Mouse (Mus musculus) heart, postnatal 14 days (tissue): ENCODE measurements around the gene Hs1bp3. TPM values are rescaled to one million over a fixed set of nuclear protein-coding genes. Genes with fewer than 3 reads are reported as not detected.
A peak's percentile ranks its signal among the peaks of the same experiment; 100 is the strongest.

Source experiments
- DNase-seq, 2 experiments: peaks; one replicate each; pipeline ENCODE4 v3.0.0; 2021 to 2022
- intact Hi-C: fragments of 180-260 bp; cut with DNase I; formaldehyde crosslinking; loops from one replicate; pipeline ENCODE4 v1.15.1; 2025
- total RNA-seq, 2 experiments: library from RNA; stranded (reverse); gene quantifications; 2 replicates each; pipeline ENCODE4 v1.2.3; 2021

Gene Hs1bp3
- total RNA-seq, 2 experiments from 2014 or later = 11.9 to 12.9 TPM

DNA sequence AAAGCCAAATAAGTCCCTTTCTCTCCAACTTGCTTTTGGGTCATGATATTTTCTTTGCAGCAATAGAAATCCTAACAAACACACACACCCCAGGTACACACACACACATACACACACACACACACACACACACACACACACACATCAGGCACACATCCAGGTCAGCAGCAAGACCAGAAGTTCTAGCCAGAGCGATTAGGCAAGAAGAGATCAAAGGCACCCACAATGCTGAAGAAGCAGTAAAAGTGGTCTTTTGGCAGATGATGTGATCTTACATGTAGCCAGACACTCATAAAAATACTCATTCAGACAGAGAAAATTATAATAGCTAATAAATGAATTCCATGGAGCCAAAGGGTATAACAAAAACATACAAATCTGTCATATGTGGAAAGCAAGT lies 41.0 kb downstream of the Hs1bp3 start:
- no peak for DNase-seq
- intact Hi-C loops = loop anchor here (5.0 kb wide), 1 partner anchor 33 kb away; no protein-coding TSS in a partner anchor

DNA sequence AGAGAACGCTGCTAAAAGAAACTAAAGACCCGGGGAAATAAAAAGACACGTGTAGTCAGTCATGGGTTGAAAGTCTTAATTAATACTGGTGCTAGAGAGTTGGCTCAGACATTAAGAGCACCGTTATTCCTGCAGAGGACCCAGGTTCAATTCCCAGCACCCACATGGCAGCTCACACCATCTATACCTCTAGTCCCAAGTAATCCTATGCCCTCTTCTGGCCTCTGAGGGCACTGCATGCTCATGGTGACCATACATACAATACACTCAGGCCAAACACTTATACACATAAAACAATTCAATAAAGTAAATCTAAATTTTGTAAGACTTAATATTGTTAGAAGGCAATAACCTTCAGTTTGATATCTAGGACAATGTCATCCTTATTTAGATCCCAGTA lies 41.8 kb downstream of the Hs1bp3 start:
- no peak for DNase-seq
- intact Hi-C loops = loop anchor here (5.0 kb wide), 1 partner anchor 87 kb away; no protein-coding TSS in a partner anchor

DNA sequence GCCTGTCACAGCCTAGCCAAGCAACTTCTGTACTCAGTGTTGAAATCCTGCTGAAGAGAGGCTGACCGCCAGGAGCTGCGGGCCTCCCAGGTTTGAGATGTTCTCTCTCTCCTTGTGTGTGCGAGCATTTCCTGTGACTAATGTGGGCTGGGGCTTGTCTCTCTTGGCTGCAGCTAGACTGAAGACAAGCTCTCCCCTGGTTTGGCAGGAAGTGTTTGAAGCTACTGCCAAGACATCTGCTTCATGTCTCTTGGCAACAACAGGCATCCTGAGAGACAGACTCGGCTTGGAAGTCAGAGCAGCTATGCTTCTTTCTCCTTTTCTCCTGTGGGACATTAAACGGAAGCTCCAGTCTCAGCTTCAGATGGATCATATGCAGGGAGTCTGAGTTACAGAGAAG lies 44.2 kb downstream of the Hs1bp3 start:
- intact Hi-C loops = loop anchor here (5.0 kb wide), 1 partner anchor 85 kb away; no protein-coding TSS in a partner anchor
- peak; percentile 80 to 81 for DNase-seq

DNA sequence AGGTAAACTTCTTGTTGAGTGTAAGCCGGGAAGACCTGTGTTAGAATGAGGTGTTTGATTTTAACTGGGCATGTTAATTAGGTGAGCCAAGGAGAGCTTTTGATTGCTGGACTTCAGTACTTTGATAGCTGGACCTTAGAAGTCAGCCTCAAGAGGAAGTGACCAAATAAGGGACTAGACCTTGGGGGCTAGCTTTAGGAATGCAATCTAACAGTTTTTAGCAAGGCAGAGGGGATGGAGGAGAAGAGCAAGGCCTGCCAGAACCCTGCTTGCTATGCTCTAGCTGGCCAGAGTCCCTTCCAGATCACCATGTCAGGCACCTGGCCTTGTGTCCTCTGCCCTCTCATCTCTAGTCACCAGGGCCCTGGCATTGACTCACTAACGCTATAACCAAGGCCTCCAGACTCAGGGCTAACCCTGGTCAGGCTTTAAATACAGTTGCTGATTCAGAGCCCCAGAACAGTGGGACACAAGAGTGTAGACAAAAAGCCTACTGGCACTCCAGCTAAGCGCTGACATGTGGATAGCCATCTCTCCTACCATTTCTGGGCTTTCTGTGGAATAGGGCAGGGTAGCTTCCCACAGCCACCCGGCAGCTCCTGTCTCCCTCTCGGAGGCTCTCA lies 45.2 kb downstream of the Hs1bp3 start:
- intact Hi-C loops = loop anchor here (5.0 kb wide), 1 partner anchor 84 kb away; no protein-coding TSS in a partner anchor

DNA sequence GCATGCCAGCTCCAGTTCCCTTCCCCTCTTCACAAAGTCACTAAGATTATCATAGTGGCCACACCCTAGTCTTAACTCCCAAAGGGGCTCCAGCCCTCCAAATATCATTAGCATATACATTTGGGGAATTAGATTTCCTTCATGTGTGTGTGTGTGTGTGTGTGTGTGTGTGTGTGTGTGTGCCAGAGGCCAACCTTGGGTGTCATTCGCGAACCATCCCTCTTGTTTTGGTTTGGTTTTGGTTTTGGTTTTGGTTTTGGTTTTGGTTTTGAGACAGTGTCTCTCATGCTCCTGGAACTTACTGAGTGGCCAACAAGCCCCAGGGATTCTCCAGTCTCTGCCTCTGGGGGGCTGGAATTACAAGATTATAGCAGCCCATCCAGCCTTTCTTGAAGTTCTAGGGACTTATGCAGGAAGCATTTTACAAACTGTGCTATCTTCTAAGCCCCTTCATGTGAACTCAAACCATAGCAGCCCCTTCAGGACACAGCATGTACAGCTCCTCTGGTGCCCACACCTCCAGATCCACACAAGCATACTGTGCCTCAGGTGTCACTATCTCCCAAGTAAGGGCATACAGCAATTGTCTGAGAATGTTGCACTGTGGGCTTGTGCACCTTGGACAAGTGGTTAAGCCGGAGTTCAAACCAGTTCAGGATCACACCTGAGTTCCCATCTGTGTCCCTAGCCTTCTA lies 46.3 kb downstream of the Hs1bp3 start:
- intact Hi-C loops = loop anchor here (2.0 to 5.0 kb wide), 2 partner anchors 15 to 83 kb away; no protein-coding TSS in a partner anchor
- DNase-seq = no peak

More for the DNA sequence above, 45.2 kb downstream of the Hs1bp3 start:
- no peak for DNase-seq

DNA sequence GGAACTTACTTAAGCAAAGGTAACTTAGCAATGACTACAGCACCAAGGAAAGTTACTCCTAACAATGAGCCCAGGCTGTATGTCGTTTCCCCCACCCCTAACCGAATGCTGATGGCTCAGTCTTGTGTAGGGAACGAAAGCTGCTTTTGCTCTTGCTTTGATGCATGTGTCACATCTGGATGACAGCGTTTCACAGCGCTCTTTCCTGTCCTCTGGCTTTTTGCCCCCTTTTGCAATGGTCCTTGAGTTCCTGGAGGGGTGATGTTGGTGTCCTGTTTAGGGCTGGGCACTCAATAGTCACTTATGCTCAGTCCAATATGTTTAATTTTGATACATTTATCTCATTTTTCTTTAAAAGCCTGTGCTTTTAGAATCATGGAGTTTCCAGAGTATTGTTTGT lies 48.6 kb downstream of the Hs1bp3 start:
- intact Hi-C loops = loop anchor here (2.0 kb wide), 1 partner anchor 13 kb away; no protein-coding TSS in a partner anchor
- no peak for DNase-seq

DNA sequence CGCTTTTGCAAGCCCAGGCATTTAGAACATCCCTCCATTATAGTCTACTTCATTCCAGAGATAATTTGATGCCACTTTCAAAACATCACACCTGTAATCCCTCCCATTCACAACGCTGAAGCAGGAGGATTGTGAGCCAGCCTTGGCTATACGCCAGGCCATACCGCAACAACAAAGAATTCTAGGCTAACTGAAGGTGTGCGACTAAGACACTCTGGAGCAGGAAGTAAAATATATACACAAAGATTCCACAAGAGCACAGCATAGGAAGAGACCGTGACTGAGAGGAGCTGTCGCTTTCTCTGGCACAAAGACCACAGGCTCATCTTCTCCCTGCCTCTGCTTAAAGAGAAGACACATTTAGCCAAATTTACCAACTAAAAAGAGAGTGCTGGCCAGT lies 49.2 kb downstream of the Hs1bp3 start:
- DNase-seq = no peak

DNA sequence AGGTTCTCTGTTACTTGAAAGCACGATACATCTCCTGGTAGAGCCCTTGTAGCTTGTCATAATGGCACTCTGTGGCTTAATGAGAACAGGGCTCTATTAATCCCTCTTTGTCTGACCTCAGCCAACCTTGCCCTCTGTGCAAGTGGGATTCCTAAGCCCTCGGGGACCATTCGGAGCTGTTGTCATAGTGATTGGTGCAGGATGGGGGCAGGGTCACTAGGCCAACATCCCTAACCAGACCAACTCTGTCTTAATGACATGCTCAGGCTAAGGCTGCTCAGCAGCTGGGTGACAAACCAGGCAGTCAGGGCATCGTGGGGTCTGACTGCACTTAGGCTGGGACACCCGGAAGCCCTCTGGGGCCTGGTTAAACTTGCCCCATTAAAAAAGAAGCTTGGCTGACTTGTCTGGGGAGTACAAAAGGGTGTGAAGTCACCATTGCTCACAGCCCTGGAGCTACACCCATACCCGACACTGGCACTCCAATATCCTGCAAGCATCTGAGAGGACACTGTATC lies 51.1 kb downstream of the Hs1bp3 start:
- no peak for DNase-seq
- intact Hi-C loops = no loop called here

More for the DNA sequence above, 49.2 kb downstream of the Hs1bp3 start:
- intact Hi-C loops = no loop called here

DNA sequence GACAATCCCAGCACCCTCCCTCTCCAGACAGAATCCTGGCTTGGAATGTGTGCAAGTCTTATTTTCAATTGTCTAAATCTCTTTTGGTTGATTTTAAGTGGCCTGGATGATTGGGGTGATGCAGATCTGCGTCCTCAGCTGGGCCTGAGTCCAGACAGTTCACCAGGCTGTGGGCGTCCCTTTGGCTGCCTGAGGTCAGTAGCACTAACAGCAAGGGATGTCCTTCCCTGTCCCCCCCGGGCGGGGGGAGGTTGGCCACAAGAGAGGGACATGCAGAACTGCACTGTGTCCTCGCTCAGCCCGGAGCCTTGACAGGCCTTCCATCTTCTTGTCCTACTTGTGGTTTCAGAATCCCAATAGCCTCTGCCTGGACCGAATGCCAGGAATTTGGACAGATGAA lies 52.1 kb downstream of the Hs1bp3 start:
- DNase-seq = no peak
- intact Hi-C loops = no loop called here

DNA sequence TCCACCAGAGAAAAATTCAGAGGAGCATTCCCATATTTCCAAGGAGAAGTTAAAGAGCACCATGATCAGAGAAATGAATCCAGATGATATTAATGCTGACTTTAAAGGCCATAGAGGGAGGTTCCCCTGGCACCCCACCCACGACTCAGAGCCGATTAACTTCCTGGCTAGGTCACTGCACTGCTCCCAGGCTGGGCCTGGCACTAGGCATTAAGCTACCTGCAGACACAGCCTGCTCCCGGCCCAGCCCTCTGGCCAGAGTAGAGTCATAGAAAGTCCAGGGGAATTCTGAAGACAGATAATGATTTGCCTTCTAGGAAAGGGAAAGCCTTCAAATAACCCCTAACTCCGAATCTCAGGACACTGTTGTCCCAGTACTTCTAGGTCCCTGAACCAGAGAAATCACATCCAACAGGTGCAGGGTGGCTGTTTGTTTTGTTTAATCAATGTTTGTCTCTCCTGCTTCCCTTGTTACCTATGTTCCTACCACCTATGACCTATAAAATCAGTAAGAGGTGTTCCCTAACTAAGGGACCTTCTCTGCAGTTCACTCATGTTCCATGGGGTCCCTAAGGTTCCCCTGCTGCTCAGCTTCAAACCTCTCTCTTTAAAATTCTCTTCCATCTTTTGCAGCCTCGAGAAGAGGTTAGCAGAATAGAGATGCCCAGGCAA lies 52.8 kb downstream of the Hs1bp3 start:
- intact Hi-C loops = no loop called here
- no peak for DNase-seq

DNA sequence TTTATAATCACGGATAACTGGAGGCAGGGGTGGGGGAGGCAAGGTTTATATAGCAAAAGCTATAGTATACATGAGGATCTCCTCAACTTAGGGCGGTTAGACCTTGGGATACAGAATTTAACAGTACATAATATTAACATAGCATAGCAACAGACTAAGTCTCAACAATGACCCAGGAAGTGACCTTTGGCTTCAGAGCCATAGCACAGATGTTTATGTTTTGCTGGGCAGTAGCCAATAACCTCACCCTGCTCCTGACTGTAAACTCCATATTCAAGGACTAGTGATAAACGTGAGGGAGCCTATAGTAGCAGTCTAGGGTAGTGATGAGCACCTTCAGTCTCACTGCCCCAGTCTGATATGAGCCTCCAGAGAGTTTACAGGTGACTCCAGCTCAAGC lies 53.5 kb downstream of the Hs1bp3 start:
- DNase-seq = no peak
- intact Hi-C loops = no loop called here

DNA sequence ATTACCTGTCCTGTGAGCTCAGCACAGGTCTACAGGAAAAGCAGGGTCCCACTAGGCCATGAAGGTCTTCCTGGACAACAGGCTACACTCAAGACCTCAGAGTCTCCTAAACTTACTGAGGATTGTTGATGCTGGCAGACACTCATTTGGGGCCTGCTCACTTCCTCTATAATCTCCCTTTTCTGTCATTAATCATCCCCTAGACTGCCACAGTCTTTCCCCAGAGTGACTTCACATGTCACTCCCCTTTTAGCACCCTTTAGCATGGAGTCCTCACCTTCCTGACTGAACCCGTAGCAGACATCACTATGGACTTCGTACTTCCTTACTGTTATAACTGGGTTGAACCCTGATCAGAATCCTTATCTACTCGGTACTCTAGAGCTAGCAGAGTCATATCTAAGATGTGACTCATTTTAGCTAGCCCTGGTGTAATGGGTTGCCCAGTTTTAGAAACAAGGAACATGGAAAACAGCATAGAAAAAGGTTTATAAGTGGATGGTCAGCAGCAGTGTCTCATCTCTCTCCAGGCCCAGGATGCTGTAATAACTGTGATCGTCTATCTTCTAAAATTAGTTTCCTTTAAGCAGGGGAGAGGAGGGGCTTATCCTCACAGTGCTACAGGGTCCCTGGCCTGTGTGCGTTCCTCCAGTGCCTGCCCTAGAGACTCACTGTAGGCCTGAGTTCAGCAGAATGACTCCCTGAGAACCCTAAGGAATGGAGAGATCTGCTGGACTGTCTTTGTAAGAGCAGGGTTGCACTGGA lies 58.7 kb downstream of the Hs1bp3 start:
- intact Hi-C loops = no loop called here
- no peak for DNase-seq

DNA sequence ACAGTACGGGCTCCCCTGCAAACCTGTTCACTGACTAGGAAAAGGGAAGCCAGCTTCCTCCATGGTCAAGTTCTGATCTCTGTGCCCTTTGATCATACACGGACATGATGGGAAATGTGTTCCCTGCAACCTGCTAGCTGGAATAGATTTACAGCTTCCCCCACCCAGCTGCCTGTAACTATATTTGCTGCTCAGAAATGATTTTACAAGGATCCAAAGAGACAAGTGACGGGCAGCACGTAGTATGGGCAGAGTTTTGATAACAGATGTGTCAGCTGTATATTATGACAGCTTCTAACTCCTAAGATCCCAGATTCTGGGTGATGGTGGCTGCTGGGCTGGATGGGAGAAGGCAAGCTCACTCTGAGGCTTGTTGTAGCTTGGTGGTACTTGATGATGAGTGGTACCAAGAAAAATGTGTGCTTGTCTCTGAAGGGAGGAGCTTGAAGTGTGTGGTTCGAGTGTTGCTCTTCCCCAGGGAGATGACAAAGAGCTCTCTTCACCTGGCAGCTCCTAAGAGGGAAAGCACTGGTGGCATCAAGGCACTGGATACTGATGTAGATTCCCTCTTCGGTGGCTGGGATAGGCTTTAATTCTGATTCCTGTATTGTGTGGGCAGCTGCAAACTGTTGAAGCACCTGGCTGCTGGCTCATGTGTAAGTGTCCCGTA lies 59.4 kb downstream of the Hs1bp3 start:
- DNase-seq = no peak
- intact Hi-C loops = no loop called here

DNA sequence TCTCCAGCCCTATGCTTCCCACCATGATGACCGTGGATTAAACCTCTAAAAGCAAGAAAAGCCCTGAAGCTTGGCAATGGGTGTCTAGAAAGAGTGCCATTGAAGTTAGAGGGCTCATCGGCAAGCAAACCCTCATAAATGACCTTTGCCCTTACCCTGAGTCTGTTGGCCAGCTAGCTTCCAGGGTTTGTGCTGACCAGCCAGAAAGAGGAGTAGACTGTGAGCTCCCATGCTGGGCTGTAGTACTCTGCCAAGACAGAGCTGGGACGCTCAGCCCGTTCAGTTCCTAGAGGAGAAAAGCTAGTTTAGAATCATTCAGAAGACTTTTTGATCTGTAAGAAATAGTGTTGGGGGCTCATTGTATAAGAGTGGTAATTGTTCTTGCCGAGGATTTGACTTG lies 60.5 kb downstream of the Hs1bp3 start:
- intact Hi-C loops = loop anchor here (2.0 kb wide), 1 partner anchor 13 kb away; no protein-coding TSS in a partner anchor
- DNase-seq = no peak

DNA sequence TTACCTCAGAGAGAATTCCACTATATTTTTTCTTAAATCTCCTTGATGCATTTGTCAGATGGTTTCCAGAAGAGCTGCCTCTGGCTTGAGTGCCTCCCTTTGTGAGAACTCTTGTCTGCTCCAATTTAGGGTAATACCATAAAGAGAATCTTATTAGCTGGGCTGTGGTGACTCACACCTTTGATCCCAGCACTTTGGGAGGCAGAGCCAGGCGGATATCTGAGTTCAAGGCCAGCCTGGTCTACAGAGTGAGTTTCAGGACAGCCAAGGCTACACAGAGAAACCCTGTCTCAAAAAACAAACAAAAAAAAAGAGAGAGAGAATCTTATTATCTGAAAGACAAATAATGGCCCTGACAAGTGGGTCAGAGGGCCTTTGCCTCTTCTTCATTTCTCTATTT lies 63.9 kb downstream of the Hs1bp3 start:
- intact Hi-C loops = no loop called here
- no peak for DNase-seq

DNA sequence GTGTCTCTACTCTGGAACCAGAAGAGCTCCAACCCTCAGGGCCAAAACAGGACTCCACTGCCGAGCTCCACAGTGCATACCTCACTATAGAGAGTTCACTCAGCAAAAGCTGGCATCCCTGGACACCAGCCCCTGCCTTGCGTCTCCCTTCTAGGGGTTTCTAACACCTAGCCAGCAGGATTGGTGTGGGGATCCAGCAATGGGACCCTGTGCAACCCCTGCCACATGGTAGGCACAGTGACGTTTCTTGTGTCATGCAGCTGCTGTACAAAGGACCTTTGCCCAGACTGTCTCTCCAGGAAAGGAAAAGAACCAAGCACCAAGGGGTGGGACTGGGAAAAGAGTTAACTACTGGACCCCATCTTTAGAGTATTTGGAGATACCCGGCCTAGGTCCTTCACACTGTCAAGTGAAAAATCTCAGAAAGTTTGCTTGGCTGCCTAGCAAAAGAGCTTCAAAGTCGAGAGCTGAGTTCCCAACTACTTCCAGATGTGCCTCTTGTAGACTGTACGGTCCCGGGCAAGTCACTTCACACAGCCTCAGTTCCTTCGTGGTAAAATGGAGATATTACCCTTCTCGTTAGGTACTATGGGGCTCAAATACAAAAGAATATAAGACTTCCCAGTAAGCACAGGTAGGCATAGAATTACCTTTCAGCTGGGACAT lies 64.9 kb downstream of the Hs1bp3 start:
- no peak for DNase-seq
- intact Hi-C loops = no loop called here

DNA sequence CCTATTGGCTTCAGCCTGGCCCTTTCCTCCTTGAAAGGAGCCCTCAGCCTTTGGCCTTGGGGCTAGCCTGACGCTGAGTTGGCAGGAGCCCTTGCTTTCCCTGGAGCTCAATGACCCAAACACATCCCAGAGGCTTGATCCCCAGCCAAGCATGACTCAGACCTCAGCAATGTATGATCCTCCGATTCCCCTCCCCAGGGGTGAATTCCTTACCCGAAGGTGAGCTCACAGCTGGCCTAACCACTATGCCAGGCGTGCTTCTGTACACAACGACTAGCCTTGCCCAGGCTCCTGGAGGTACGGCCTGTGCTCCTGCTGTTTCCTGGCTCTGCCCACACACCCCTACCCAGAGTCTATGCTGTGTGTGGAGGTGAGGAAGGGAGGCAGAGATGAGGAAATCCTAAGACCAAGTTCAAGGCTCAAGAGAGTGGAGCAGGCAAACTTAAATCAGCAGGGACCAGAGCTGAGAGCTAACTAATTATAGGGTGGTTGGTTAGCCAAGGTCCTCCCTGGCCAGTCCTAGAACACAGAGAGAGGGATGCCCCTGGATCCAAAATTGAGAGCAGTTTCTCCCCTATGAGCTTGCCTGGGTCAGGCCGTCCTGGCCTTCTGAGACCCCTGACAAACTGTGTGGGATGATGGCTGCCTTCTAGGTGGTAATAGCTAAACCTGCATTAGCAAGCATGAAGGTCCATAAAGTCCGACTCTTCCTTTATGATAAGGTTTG lies 66.7 kb downstream of the Hs1bp3 start:
- intact Hi-C loops = loop anchor here (2.0 to 5.0 kb wide), 2 partner anchors 53 to 61 kb away; no protein-coding TSS in a partner anchor
- DNase-seq = peak; percentile 77 to 82

DNA sequence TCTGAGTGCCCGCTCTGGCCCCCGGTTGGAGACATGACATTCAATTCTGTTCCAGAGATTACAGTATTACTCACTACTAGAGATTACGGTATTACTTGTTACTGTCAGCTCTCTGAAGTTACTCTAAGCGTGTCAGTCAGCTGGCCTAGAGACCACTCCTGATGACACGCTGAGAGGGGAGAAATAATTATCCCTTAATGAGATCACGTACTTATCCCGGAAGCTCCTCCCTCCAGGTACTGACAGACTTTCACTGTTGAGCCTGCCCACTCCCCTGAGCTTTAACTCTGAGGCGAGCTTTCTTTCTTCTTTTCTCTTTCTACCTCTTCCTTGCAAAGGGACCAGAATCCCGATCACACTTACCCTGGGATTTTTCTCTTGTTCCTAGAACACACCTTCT lies 67.7 kb downstream of the Hs1bp3 start:
- no peak for DNase-seq
- intact Hi-C loops = loop anchor here (2.0 to 5.0 kb wide), 2 partner anchors 54 to 60 kb away; no protein-coding TSS in a partner anchor
